Mouse (Mus musculus): ENCODE measurements at regions not wholly inside any gene's neighbourhood (a gene's known extent, or its start where the extent isn't known, plus 50 kb on each side); places are given as distances from the start of the nearest gene placed in this dataset.
"Not testable (repeated sequence)": the region's sequence is repeated elsewhere in the genome, so short reads cannot be mapped to it uniquely, and the experiment has no call there.

DNA sequence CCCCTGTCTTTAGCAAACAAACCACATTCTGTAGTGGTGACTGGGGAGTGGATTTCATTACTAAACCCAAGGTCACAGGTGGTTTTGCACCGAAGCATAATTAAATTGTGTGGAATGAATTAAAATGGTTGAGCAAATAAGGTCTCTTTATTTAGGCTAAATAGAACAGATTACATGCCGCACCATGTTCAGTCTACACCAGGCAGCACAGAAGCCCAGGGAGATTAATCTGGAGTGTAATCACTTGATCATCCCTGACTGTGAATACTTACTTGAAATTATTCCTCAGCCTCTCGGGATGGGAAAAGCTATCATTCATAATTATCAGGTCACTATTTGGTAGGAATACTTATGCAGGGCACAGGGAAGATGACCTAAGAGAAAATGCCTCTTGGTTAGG is 1293.3 kb upstream of the Sel1l start:
- DNase-seq, result no peak

DNA sequence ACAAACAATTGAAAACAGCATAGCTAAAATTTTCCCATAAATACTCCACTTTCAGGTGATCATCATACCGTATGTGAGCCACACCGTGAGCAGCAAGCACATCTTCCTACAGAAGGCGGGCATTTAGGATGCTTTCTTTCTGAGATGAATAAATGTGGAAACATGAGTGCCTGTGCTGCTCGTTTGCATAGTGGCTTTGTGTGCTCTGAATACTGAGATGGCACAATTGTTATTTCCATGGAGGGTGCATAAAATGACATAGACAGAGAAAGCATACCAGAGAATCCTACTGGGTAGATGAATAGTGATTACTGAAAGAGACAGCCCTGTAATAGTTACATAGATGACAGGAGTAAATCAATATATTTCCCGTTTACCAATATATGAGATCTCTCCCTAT is 1287.4 kb upstream of the Sel1l start:
- no peak for DNase-seq

DNA sequence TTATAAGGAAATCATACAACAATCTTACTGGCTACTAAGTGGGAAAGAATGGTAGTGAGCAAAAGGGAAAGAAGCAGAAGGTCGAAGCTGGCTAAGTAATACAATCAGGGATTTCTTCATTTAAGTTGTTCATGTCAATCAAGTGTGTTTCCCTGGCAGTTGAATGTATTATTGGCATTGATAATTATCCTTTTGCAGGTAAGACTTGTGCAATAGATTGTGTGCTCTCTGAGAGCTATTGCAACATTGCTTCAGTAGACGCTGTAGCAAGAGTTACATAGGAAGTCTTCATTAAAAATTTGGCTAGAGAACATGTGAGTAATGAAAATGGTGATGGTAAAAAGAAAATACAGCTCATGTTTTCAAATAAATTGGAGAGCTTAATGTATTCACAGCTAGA is 1273.3 kb upstream of the Sel1l start:
- no peak for DNase-seq

DNA sequence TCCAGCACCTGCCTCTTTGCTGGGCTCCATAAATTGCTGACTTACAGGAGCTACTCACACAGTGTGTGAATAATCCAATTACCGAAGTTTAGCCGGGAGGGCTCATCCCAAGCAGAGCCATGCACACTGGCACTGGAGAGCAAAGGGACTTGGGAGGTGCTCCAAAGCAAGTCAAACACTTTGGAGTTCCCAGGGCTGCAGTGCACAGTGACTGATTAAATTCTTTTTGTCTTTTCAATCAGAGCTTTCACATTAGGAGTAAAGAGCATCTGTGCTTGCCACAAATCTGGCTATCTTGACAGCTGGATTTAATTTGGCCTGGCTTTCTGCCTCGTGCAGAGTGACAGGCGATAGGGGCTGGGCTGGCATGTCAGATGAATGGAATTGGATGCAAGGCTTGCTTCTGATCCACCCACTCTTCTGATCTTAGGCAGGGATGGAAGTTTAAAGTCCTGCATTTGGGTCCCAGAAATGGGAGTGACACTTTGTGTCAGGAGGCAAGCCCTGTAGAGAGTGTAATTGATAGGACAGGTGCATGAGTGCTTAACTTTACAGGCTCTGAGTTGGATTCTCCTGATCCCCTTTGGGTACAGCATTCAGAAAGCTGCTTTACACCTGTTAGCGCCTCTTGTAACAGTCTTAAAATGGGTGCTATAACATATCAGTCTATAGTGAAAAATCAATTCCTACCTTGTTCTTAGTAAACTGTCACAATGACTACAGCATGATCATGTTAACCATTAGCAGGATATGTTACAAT is 1239.3 kb upstream of the Sel1l start:
- DNase-seq, result no peak

DNA sequence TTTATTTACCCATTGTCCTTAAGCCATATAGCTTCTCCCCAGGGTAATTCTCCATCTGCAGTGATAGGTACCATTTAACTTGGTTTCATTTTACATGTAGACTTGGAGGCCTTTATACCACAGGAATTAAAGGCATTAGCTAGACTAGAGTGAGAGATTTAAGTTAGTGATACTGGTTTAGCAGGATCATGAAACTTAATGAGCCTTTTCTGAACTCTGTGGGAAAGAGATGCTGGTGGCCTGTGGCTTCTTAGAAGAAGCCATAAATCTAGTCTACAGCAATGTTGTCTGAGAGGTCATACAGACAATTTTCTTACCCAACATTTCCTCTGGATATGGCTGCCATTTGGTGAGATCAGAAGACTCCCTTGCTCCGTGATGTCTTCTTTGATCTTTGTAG is 1214.9 kb upstream of the Sel1l start:
- DNase-seq, result no peak

DNA sequence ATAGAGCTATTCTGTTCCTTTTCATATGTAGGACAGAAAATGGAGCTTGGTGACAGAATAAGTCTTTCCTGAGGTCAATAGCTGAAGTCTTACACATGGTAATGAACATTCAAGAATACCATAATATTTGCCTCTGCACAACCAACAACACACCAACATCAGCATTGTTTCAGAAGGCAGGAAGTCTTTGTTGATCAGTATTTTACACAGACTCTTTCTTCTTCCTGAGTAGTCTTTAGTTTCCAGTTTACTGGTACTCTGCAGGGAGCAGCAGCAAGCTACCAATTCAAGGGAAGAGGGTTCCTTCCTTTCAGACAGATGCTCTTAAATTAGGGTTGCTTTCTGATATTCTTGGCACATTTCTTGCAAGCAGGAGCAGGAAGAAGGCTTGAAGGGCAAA is 1170.7 kb upstream of the Sel1l start:
- DNase-seq, result no peak

DNA sequence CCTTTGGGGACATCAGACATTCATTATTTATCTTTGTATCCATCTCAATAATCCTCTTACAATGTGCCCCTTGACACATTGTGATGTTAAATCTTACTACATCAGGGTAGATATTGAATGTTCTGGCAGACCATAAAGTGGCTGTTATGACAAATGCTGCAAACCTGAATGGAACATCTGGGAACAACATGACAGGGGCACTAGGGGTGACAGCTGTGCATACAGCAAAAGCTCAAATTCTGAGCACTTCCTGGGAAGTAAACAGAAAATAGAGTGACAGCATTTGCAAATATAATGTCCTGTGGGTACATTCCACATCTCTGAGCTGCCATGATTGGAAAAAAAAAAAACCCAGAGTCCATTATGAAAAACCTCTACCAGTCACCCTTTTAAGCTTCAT is 1162.6 kb upstream of the Sel1l start:
- DNase-seq, result no peak

DNA sequence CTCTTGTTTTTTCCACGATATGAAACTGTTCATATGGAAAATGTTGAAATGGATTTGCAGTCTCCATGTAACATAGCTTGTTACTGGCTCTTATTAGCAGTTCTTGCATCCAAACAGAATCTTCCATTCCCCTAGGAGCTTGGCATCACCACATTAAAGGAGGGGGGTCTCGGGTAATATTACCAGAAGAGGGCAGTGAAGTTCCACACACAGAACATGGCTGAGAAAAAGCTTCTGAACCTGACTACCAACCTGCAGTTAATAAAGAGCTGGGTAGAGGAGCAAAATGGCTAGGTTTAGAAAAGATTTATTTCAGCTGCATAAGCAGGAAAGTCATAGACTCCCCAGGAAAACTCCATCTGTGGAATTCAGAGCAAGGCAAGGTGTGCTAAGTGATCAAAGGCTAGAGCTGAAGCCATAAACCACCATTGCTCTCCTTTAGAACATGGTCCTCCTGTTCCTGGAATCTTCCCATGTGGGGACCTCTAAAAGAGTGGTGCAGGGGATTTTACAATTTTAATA is 1157.9 kb upstream of the Sel1l start:
- DNase-seq, result no peak

DNA sequence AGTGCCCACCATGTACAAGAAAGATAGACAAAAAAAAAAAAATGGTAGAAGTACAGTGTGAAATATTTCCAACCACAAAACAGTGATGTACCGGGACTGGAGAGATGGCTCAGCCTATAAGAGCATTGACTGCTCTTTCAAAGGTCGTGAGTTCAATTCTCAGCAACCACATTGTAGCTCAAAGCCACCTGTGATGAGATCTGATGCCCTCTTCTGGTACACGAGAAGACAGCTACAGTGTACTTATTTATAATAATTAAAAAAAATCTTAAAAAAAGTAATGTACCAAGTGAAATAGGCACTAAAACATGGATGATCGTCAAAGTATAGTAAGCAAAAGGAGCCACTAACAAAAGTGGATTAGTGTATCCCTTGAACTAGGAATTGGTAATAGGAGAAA is 1154.2 kb upstream of the Sel1l start:
- DNase-seq, result no peak

DNA sequence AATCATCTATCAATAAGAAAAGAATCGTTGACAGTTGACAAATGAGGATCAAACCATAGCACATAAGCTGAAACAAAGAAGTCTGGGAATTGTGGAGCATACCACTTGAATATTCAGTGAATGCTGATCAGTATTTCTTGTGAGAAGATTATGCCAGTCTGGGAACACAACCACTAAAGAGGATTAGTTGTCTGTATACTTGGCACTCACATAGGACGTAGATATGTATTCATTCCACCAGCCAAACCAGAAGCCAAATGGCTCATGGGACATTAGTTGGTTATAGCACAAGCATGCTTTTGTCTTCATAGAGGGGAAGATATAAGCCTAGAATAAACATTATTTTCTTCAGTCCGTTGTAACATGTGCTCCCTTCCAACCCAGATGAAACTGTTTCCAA is 1126.7 kb upstream of the Sel1l start:
- DNase-seq, result no peak

DNA sequence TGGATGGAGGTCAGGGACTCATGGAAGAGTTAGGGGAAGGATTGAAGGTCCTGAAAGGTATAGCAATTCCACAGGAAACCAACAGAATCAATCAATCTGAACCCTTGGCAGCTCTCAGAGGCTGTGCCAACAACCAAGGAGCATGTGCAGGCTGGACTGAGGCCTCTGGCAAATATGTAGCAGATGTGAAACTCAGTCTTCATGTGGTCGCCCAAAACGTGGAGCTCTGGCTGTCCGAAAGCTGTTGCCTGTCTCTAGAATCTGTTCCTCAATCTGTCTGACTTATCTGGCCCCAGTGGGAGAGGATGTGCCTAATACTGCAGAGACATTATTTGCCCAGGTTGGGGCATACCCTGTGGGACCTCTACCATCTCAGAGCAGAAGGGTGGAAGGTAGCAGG is 1095.4 kb upstream of the Sel1l start:
- no peak for DNase-seq

DNA sequence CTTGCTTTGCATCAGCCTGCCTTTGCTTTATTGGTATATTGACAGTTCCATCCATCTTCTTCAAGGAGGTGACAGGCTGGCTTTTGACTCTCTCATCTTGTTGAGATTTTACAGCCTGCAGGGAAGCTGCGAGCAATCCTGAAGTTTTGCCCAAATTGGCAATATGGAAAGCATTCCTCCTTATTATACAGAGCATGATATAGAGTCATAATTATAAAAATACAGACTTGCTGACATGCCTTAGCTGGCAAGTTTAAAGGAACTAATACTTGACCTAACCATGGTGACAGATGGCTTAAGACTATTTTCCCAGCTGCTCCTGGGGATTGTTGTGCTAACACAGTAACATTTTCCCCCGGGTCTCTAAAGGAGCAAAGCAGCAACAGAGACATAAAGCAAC is 1078.6 kb upstream of the Sel1l start:
- DNase-seq, result no peak

DNA sequence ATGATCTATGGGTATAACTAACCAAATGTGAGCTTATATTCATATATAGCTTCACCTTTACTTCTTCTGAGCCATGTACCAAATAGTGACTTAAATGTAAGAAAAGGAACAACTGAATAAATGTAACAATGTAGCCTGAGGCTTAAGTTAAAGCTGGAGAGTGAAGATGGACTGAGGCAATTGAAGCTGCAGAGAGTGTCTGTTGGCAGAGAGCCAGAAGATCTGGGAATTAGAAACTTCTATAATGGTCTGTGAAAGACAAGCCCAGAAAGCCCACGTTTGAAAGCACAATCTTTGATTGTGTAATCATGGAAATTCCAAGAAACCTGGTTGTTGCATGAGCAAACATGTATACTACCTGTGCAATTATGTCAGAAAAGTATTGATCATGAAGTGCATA is 1078.0 kb upstream of the Sel1l start:
- DNase-seq, result no peak

DNA sequence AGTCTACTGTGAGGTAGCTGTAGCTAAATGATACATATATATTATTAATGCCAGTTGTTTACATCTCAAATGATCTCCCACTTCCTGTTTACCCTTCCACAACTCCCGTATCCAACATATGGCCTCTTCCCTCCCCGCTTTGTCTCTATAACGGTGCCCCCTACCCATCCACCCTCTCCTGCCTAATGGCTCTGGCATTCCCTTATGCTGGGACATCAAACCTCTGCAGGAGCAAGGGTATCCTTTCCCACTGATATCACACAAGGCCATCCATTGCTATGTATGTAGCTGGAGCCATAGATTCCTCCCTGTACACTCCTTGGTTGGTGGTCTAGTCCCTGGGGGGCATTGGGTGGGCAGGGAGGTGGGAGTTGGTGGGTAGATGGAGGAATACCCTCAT is 1071.0 kb upstream of the Sel1l start:
- no peak for DNase-seq

DNA sequence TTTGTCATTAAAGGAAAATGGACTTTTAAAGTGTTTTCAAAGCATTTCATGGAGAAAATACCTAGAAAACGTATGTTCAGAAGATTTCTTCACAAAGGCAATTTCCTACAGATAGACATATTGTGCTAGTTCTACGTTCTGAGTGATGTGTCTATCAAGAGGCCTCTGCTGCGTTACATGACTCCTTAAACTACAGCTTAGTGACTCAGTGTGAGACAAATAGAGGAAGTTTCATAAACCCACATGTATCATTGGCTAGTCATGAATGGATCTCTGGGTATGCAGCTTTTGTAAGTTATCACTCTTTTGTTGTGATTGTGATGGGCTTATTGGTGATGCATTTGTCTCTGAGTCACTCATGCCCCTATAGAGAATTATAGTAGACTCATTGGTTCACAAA is 1067.3 kb upstream of the Sel1l start:
- no peak for DNase-seq

DNA sequence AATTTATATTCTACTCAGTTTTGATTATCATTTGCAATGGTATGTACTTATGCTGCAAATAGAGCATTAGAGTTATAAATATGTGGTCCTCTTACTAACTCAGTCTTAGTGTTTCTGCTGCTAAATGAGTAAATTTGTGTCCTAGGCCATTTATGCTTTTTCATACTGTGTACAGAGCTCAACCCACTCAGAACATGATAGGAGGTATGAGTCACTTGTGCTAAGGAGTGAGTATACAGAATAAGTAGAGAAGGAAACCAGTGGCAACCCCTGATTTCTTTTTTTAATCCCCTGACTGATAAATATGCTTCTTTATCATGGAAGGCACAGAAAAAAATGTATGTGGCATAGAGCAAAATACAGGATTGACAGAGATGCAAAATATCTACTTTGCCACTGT is 1066.8 kb upstream of the Sel1l start:
- no peak for DNase-seq

DNA sequence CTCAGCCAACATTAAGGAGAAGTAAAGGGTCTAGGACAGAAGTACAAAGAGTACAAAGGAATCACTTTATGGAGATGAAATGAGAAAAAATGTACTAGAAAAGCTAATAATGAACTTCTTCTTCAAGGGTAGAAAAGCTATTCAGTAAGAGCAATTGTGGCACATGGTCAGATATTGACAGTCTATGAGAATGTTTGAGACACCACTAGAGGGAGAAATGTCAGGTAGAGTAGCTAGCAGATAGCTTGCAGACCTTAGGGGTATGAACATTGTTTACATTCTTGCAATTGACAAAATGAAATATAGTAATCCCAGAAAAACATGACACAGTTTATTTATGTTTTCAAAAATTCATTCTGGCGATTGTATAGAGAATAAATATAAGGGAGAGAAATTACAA is 1066.2 kb upstream of the Sel1l start:
- DNase-seq, result no peak

DNA sequence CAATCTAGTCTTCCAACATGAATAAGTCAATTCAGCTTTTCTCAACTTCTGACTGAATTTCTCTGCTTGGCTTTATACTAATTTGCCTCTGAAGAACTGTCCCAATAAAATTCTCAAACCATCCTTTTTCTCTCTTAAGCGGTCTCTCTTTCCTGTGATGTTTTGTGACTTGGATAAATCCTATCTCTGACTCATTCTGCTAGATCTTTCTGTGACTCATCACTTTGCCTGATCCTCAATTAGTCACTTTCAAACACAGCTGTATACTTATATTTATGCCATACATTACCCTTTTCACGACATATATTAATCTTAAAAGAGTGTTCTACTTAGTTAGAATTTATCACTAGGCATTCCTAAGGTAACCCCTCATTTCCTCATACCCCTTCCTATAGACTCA is 1055.4 kb upstream of the Sel1l start:
- no peak for DNase-seq

DNA sequence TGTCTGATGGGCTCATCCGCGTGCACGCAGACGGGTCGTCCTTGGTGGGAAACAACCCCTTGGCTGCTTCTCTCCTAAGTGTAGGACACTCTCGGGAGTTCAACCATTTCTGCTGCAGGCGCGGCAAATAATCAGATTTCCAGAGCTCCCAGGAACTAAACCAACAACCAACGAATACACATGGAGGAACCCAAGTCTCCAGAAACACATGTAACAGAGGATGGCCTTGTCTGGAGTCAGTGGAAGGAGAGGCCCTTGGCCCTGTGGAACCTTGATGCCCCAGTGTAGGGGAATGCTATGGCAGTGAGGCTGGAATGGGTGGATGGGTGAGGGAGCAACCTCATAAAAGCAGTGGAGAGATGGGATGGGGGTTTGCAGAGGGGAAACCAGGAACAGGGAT is 1043.4 kb upstream of the Sel1l start:
- no peak for DNase-seq

DNA sequence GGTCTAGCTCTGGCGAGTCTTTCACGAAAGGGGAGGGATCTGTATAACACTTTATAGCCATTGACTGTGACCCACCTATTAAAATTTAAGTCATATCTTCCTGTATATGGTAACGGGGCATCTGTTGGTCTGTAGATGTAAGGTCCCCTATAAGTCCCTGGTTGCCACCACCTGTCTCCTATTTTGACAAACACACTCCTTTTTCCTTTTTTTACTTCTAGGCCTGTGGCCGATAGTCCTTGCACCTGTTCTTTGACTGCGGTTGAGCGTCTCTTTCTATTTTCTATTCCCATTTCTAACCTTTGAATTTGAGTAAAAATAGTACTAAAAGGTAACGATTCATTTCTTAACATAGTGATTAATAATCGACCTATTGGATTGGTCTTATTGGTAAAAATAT is 1042.7 kb upstream of the Sel1l start:
- not testable (repeated sequence) for DNase-seq

DNA sequence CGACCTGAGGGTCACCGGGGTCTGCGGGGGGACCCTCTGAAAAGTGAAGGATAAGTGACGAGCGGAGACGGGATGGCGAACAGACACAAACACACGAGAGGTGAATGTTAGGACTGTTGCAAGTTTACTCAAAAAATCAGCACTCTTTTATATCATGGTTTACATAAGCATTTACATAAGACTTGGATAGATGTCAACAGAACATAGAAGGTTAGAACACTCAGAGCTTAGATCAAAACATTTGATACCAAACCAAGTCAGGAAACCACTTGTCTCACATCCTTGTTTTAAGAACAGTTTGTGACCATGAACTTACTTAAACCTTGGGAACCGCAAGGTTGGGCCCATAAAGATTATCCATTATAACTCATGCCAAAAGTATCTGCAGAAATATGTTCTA is 1042.2 kb upstream of the Sel1l start:
- not testable (repeated sequence) for DNase-seq

DNA sequence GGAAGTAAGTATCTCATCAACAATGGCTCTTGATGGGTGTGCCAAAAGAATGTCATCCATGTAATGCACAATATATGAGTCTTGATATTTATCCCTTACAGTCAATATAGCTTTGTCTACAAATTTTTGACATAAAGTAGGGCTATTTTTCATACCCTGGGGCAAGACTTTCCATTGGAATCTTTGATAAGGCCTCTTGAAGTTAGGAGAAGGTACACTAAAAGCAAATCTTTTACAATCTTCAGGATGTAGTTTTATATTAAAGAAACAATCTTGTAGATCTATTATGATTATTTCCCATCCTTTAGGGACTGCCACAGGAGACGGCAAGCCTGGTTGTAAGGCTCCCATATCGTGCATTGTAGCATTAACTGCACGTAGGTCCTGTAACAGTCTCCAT is 1038.8 kb upstream of the Sel1l start:
- DNase-seq, result no peak

DNA sequence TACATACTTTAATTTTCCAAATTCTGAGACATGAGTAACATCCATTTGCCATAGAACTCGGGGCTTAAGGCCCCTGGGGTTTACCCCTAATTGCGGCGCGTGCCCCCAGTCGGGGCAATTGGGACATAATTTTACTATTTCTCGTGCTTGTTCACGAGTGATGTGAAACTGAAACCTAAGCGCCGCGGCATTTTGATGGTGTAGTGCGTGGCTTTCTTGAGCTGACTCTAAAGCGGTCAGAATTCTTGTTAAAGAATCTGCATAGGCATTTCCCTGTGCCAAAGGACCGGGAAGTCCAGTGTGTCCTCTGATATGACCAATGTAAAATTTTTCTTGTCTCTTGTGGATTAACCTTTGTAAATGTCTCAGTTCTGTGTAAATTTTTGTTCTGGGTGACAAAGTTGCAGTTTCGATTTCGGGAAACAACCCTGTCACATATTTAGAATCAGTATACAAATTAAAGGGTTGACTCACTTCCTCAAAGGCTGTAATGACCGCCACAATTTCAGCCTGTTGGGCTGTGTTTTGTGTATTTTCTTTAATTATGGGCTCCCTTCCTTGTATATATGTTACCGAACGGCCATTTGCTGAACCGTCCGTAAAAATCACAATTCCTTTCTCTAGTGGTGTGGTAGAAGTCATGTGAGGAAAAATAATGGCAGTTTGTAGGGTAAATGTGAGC is 1037.6 kb upstream of the Sel1l start:
- not testable (repeated sequence) for DNase-seq

DNA sequence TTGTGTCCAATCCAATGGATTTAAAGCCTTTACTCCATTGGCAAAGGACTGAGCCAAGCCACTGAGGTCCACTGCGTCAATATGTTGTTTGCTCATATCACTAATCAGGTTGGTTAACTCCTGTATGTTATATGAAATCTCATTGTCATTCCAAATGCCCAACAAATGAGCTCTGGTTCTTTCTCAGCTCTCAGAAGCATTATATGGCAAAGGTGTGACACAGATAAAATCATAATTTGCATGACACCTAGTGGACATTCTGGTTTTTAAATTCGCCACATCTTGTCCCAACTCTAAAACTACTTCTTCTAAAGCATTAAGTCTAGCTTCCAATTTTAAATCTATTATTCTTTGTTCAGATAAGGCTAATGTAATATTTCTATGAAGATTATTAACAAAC is 1035.1 kb upstream of the Sel1l start:
- DNase-seq, result not testable (repeated sequence)

DNA sequence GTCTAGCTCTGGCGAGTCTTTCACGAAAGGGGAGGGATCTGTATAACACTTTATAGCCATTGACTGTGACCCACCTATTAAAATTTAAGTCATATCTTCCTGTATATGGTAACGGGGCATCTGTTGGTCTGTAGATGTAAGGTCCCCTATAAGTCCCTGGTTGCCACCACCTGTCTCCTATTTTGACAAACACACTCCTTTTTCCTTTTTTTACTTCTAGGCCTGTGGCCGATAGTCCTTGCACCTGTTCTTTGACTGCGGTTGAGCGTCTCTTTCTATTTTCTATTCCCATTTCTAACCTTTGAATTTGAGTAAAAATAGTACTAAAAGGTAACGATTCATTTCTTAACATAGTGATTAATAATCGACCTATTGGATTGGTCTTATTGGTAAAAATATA is 1034.1 kb upstream of the Sel1l start:
- DNase-seq, result not testable (repeated sequence)
